25 mouse cellular contexts compared by ENCODE assay signal in the genomic region with DNA sequence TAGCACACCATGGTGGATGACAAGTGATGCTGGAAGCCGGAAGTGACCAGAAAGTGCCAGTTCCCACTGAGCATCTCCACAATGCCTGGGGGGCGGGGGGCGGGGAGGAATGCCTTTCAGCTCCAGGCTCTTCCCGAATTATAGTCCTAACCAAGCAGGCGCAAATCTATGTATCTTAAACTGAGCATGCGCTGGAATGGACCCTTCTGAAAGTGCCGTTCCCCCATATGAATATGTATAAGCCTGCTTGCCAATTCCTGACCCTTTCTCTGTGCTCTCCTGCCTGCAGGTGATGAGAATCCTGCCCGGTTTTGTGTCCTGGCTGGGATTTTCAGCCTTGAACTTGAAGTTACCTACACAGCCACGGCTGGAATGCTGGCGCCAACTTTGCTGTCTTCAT. TPM values are rescaled to one million over a fixed set of nuclear protein-coding genes. Genes with fewer than 3 reads are reported as not detected.
DNase-seq lines count a peak whose midpoint lies in the region; ATAC-seq and TF ChIP-seq lines count a peak whose summit lies in the region.
"Had no signal": no experiment of that assay in that cellular context is flagged by ENCODE, and none has a peak within 500 bp of the region (broad histone marks: within the 10 kb centered on the region; RNA-seq: fewer than 3 reads in every experiment).

No protein-coding gene starts in this region.

- TF ChIP-seq CTCF in hindbrain, postnatal 0 days (IDR thresholded peaks at IDR 0.05; ENCODE audit: low read depth): no peak

- peak overlapping the region; percentile 40 for H3K4me2 ChIP-seq in heart, embryonic 13.5 days
- peak overlapping the region; percentile 27 for H3K4me2 ChIP-seq in midbrain, embryonic 15.5 days
- no peak overlapping the region for H3K4me2 ChIP-seq in midbrain, embryonic 11.5 days
- H3K4me2 ChIP-seq in hindbrain, postnatal 0 days (ENCODE audit: low read depth, low read length): peak overlapping the region; percentile 27
- H3K4me2 ChIP-seq: limb, embryonic 15.5 days; lung, embryonic 14.5 days; stomach, embryonic 15.5 days had no signal

- H3K36me3 ChIP-seq in heart, embryonic 13.5 days: no peaks in the 10 kb centered on the region
- no peaks in the 10 kb centered on the region for H3K36me3 ChIP-seq in midbrain, embryonic 15.5 days (replicated peaks)
- no peaks in the 10 kb centered on the region for H3K36me3 ChIP-seq in midbrain, embryonic 11.5 days (ENCODE audit: control insufficient read depth, insufficient read depth, low read length)
- H3K36me3 ChIP-seq in hindbrain, postnatal 0 days (ENCODE audit: insufficient read depth, low read length): no peaks in the 10 kb centered on the region
- H3K36me3 ChIP-seq: limb, embryonic 15.5 days; stomach, embryonic 15.5 days had no signal

- peaks cover 1% of the 10 kb centered on the region; the same call in 1 of the 2 replicates for H3K9me3 ChIP-seq in heart, embryonic 13.5 days
- H3K9me3 ChIP-seq in midbrain, embryonic 15.5 days: no peaks in the 10 kb centered on the region
- H3K9me3 ChIP-seq in midbrain, embryonic 11.5 days (ENCODE audit: control insufficient read depth, low read length): no peaks in the 10 kb centered on the region
- no peaks in the 10 kb centered on the region for H3K9me3 ChIP-seq in hindbrain, postnatal 0 days (ENCODE audit: low read length)
- H3K9me3 ChIP-seq: limb, embryonic 15.5 days; stomach, embryonic 15.5 days had no signal

- H3K9ac ChIP-seq in heart, embryonic 13.5 days: 0 out of 2 replicates have a peak overlapping the region, but pooled peaks have one; percentile 37
- H3K9ac ChIP-seq in midbrain, embryonic 15.5 days: no peak overlapping the region
- H3K9ac ChIP-seq in midbrain, embryonic 11.5 days (ENCODE audit: low read length): no peak overlapping the region
- H3K9ac ChIP-seq in hindbrain, postnatal 0 days (replicated peaks; ENCODE audit: low read length): no peak overlapping the region
- H3K9ac ChIP-seq: forebrain, postnatal 0 days; limb, embryonic 15.5 days; liver, embryonic 14.5 days; lung, embryonic 14.5 days; stomach, embryonic 15.5 days had no signal

- no peak overlapping the region for H3K4me3 ChIP-seq in heart, embryonic 13.5 days
- no peak overlapping the region for H3K4me3 ChIP-seq in midbrain, embryonic 15.5 days
- no peak overlapping the region for H3K4me3 ChIP-seq in midbrain, embryonic 11.5 days (ENCODE audit: low read depth, low read length)
- H3K4me3 ChIP-seq in hindbrain, postnatal 0 days (ENCODE audit: low read length): no peak overlapping the region
- H3K4me3 ChIP-seq: heart, adult 2 months; left cerebral cortex, adult 2 months; limb, embryonic 15.5 days; stomach, embryonic 15.5 days had no signal

- no peak for DNase-seq in heart, postnatal 25 days (ENCODE audit: low spot score)
- no peak for DNase-seq in midbrain, embryonic 11.5 days (ENCODE audit: low spot score, missing footprints)
- DNase-seq in R1 (ENCODE audit: low read depth, low spot score): peak; percentile 72
- no peak for DNase-seq in hindbrain, postnatal 0 days (ENCODE audit: low spot score)
- DNase-seq in right cerebral cortex, postnatal 4 days: no peak
- no peak for DNase-seq in gastrocnemius, postnatal 36 days
- DNase-seq: adrenal gland, postnatal 25 days; cerebellum, adult 9-10 months; forebrain, postnatal 0 days; gastrocnemius, postnatal 14 days; heart, postnatal 14 days; kidney, adult 8-10 months; kidney, postnatal 10 days; left cerebral cortex, postnatal 4 days; lung, embryonic 14.5 days; right cerebral cortex, adult 18-20 months; thymus, postnatal 36 days had no signal

- WGBS in heart, embryonic 13.5 days: 41% methylated on average over 10 of the region's 10 CpGs
- WGBS in midbrain, embryonic 15.5 days: 47% methylated on average over 10 of the region's 10 CpGs
- 55% methylated on average over 10 of the region's 10 CpGs for WGBS in midbrain, embryonic 11.5 days
- WGBS in hindbrain, postnatal 0 days: 42% methylated on average over 10 of the region's 10 CpGs

- H3K27me3 ChIP-seq in heart, embryonic 13.5 days (replicated peaks): no peaks in the 10 kb centered on the region
- H3K27me3 ChIP-seq in midbrain, embryonic 15.5 days (replicated peaks): no peaks in the 10 kb centered on the region
- H3K27me3 ChIP-seq in midbrain, embryonic 11.5 days (ENCODE audit: control insufficient read depth, insufficient read depth, low read length): no peaks in the 10 kb centered on the region
- H3K27me3 ChIP-seq in hindbrain, postnatal 0 days (ENCODE audit: insufficient read depth, low read length): no peaks in the 10 kb centered on the region
- H3K27me3 ChIP-seq: limb, embryonic 15.5 days; stomach, embryonic 15.5 days had no signal

- no peak overlapping the region for H3K27ac ChIP-seq in heart, embryonic 13.5 days (replicated peaks)
- no peak overlapping the region for H3K27ac ChIP-seq in midbrain, embryonic 15.5 days
- H3K27ac ChIP-seq in midbrain, embryonic 11.5 days (ENCODE audit: low read depth, low read length): no peak overlapping the region
- H3K27ac ChIP-seq in hindbrain, postnatal 0 days: no peak overlapping the region
- H3K27ac ChIP-seq: heart, adult 2 months; left cerebral cortex, adult 2 months; limb, embryonic 15.5 days; liver, embryonic 14.5 days; stomach, embryonic 15.5 days had no signal

- 0 out of 2 replicates have a peak, but pooled peaks cover 3% of the 10 kb centered on the region for H3K4me1 ChIP-seq in heart, embryonic 13.5 days
- H3K4me1 ChIP-seq in midbrain, embryonic 15.5 days: peaks cover 3% of the 10 kb centered on the region; the same call in 1 of the 2 replicates
- H3K4me1 ChIP-seq in midbrain, embryonic 11.5 days (ENCODE audit: control insufficient read depth, insufficient read depth, low read length): no peaks in the 10 kb centered on the region
- no peaks in the 10 kb centered on the region for H3K4me1 ChIP-seq in hindbrain, postnatal 0 days (ENCODE audit: insufficient read depth, low read length)
- H3K4me1 ChIP-seq: stomach, embryonic 15.5 days had no signal

- intact Hi-C loops in heart, postnatal 25 days (cut with DNase I): loop anchor here (5.0 kb wide), 1 partner anchor 264 kb away; no protein-coding TSS in a partner anchor
- intact Hi-C loops in gastrocnemius, postnatal 36 days (cut with DNase I): no loop called here

- no peak for ATAC-seq in heart, embryonic 13.5 days (ENCODE audit: extremely low read depth, insufficient number of reproducible peaks, low FRiP score, low TSS enrichment)
- no peak for ATAC-seq in midbrain, embryonic 15.5 days (replicated peaks)
- no peak for ATAC-seq in midbrain, embryonic 11.5 days (ENCODE audit: low FRiP score)
- ATAC-seq in hindbrain, postnatal 0 days: no peak
- ATAC-seq: CD4-positive, CD25-positive, alpha-beta regulatory T cell, adult 4 months; forebrain, postnatal 0 days had no signal

RNA-seq across cellular contexts. Expression of a gene that starts 25.2 kb away (rescaled TPM):
- 24.9 and 29.9 TPM in 2 replicates for polyA plus RNA-seq in heart, embryonic 13.5 days (2015; fragmentation: Nextera tagmentation; extraction: Ambion mirVana)
- 10 to 100 TPM; 11.3 to 12.4 TPM for total RNA-seq in heart, postnatal 25 days (2021)
- polyA plus RNA-seq in midbrain, embryonic 15.5 days (2015; fragmentation: Nextera tagmentation; extraction: Ambion mirVana): 57.4 and 60.4 TPM in 2 replicates
- polyA plus RNA-seq in midbrain, embryonic 11.5 days (2014; fragmentation: Nextera tagmentation; extraction: Ambion mirVana): 53.3 and 62.5 TPM in 2 replicates
- total RNA-seq in hindbrain, postnatal 0 days (2014; rRNA removed): 63.0 and 63.5 TPM in 2 replicates
- polyA plus RNA-seq in hindbrain, postnatal 0 days (2015; fragmentation: Nextera tagmentation; extraction: Ambion mirVana): 40.6 and 41.6 TPM in 2 replicates
- 10 to 100 TPM in 1 of 2 experiments, 1 to 10 TPM in 1; 7.9 to 10.5 TPM for total RNA-seq in gastrocnemius, postnatal 36 days (2021)

RNA-seq across cellular contexts. Expression of a gene that starts 43.9 kb away (rescaled TPM):
- 16.6 and 18.3 TPM in 2 replicates for polyA plus RNA-seq in heart, embryonic 13.5 days (2015; fragmentation: Nextera tagmentation; extraction: Ambion mirVana)
- 10 to 100 TPM; 10.0 to 10.1 TPM for total RNA-seq in heart, postnatal 25 days (2021)
- polyA plus RNA-seq in midbrain, embryonic 15.5 days (2015; fragmentation: Nextera tagmentation; extraction: Ambion mirVana): 19.6 and 20.3 TPM in 2 replicates
- 26.2 and 27.2 TPM in 2 replicates for polyA plus RNA-seq in midbrain, embryonic 11.5 days (2014; fragmentation: Nextera tagmentation; extraction: Ambion mirVana)
- total RNA-seq in hindbrain, postnatal 0 days (2014; rRNA removed): 20.3 and 27.5 TPM in 2 replicates
- 19.1 and 19.8 TPM in 2 replicates for polyA plus RNA-seq in hindbrain, postnatal 0 days (2015; fragmentation: Nextera tagmentation; extraction: Ambion mirVana)
- total RNA-seq in gastrocnemius, postnatal 36 days (2021): 1 to 10 TPM; 8.4 to 8.7 TPM
